Mouse (Mus musculus) thymus, postnatal 0 days (tissue): ENCODE data around the gene Acsbg1. TPM values are rescaled to one million over a fixed set of nuclear protein-coding genes. Genes with fewer than 3 reads are reported as not detected.
"Not testable (repeated sequence)": the region's sequence is repeated elsewhere in the genome, so short reads cannot be mapped to it uniquely, and the experiment has no call there.

Source experiments
- DNase-seq: peaks from one replicate; pipeline ENCODE4 v3.0.0-alpha.2; 2015; ENCODE audit warnings: low spot score
- polyA plus RNA-seq: library from polyadenylated mRNA; unstranded; fragments of >200 nt; fragmentation: Nextera tagmentation; extraction: Ambion mirVana; gene quantifications from 2 replicates; pipeline ENCODE4 v1.2.1, GENCODE M21; 2015

Gene Acsbg1
- polyA plus RNA-seq, result 1.6 and 1.7 TPM in 2 replicates

- no peak for DNase-seq
These were observed at the start of gene Acsbg1 for GRCm38 (mm10) chr9:54661605-54662377. TSS of gene Acsbg1 (minus strand) at chr9:54661870.

- DNase-seq, result no peak
These were observed 46.4 kb upstream of the Acsbg1 start for GRCm38 (mm10) chr9:54708085-54708484.

- DNase-seq, result no peak
These were observed 45.8 kb upstream of the Acsbg1 start for GRCm38 (mm10) chr9:54707288-54707999.

GRCm38 (mm10) chr9:54705561-54705960 lies 43.9 kb upstream of the Acsbg1 start:
- DNase-seq, result no peak

- no peak for DNase-seq
These were observed 42.7 kb upstream of the Acsbg1 start for GRCm38 (mm10) chr9:54704361-54704760.

DNA sequence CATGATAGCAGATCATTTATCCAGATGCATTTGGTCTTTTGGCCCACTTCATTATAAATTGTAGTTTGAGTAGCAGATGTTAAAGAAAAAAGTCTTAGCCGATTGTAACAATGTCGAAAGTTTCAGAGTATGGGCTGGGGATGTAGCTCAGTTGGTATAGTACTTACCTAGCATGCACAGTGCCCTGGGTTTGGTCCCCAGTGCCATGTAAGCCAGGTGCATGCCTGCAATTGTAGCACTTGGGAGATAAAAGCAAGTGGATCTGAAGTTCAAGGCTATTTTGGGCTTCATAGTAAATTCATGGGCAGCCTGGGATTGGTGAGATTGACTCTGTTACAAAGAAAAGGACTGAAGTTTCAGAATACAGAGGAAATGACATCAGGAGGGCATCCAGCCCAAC lies 40.9 kb upstream of the Acsbg1 start:
- no peak for DNase-seq

DNA sequence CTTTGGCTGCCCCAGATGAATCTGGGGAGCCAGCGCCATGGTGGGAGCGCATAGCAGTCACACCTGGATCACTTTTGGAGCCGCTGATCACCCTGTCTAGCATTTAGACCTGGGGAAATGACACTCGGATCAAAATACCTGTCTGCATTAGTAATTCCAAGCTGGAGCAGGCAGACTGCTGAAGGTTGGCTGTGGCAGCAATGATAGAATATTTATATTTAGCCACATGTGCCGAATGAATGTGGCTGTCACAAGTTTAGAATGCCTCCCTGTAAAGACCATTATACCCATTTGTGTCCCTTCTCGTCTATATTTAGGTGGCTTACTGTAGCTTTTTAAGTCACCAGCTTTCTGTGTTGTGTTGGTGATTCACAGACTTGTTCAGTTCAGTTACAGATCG lies 39.1 kb upstream of the Acsbg1 start:
- no peak for DNase-seq

- DNase-seq, result no peak
These were observed 38.5 kb upstream of the Acsbg1 start for GRCm38 (mm10) chr9:54700174-54700475.

GRCm38 (mm10) chr9:54699345-54700173 lies 37.9 kb upstream of the Acsbg1 start:
- DNase-seq, result peak; percentile 43

DNA sequence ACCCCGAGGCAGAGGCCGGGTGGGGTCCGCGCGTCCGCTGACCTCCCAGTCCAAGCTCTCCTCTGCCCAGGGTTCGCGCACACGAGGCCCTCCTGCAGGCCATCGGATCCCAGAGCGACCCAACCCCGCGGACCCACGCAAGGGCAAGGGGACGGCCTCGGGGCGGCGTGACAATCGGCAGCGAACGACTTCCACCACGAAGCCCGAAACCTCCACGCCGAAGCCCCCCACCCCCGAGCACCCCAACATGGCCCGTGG lies 37.3 kb upstream of the Acsbg1 start:
- DNase-seq, result no peak

- no peak for DNase-seq
These were observed 36.8 kb upstream of the Acsbg1 start, which contains the start of gene Dnaja4 for GRCm38 (mm10) chr9:54698318-54699086. TSS of gene Dnaja4 (plus strand) at chr9:54698873.

DNA sequence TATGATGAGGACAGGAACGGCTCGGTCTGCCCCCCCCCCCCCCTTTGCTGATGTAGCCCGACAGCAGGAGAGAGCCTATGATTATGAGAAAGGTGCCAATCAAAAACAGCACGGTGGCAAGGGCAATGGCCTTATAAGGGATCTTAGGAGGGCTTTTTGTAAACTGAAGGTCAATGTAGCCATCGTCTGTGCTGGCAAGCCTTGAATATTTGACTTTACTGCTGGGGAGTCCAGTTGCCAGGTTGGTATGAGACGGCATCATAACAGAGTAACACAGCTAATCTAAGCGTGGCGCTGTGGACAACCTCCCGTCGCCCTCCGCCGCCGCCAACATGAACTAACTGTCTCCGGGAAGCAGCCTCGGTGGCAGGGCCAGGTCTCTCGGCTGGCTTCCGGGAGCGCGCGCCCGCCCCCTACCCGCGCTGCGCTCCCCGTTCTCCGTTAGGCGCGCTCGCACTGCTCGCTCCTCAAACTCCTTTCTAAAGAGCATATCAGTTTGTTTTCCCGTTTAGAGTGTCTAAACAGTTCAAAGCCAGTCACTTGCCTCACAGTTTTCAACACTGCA lies 29.7 kb upstream of the Acsbg1 start:
- peak; percentile 41 for DNase-seq

DNA sequence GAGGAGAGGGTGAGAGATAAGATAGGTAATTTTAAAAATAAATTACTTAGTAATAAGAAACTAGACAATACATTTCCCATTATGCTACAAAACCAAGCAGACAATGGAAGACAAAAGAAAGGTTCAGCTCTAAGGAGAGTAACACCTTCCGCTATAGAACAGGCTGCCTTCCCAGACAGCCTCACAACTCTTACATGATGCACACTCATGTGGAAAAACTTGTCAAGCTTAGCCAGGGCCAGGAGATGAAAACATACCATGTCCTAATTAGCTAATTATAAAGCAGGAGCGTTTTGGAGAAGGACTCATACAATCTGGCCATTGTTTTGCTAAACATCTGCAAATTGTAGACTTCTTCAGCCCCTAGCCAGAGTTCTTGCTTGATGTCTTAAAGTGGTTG lies 29.0 kb upstream of the Acsbg1 start:
- not testable (repeated sequence) for DNase-seq

- no peak for DNase-seq
These were observed 27.8 kb upstream of the Acsbg1 start for GRCm38 (mm10) chr9:54689446-54689845.

GRCm38 (mm10) chr9:54687246-54688236 lies 25.9 kb upstream of the Acsbg1 start:
- DNase-seq, result no peak

- no peak for DNase-seq
These were observed 22.3 kb upstream of the Acsbg1 start for GRCm38 (mm10) chr9:54683814-54684605.

DNA sequence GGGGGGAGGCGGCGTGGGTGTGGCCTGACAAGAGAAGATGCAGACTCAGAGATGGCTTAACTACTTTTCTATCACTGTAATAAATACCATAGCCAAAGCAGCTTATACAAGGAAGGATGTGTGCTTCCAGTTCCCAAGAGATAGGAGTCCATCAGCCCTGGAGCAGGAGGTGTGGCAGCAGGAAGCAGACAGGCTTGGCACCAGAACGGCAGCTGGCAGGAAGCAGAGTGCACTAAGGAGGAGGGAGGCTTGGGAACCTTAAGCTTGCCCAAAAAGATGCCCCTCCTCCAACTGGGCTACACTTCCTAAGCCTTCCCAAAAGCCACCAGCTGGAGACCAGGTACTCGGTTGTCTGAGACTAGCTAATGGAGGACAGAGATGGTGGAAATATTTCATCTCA lies 21.2 kb upstream of the Acsbg1 start:
- no peak for DNase-seq

GRCm38 (mm10) chr9:54676531-54676986 lies 14.9 kb upstream of the Acsbg1 start:
- DNase-seq, result peak; percentile 46

GRCm38 (mm10) chr9:54673887-54674286 lies 12.2 kb upstream of the Acsbg1 start:
- DNase-seq, result no peak
